Mouse (Mus musculus) gonadal fat pad, adult 2 months (tissue): Measurements from ENCODE around the gene Gm20683. TPM values are rescaled to one million over a fixed set of nuclear protein-coding genes. Genes with fewer than 3 reads are reported as not detected.
"Not testable (repeated sequence)": the region's sequence is repeated elsewhere in the genome, so short reads cannot be mapped to it uniquely, and the experiment has no call there.

Experiments
- DNase-seq: peaks from one replicate; pipeline ENCODE4 v3.0.0-alpha.2; 2012; ENCODE audit warnings: low read depth
- polyA plus RNA-seq: library from polyadenylated mRNA; depleted of rRNA; stranded (reverse); fragments of >200 nt; gene quantifications from 2 replicates; pipeline ENCODE4 v1.2.3, GENCODE M21; 2012

Gm20683 gene
- polyA plus RNA-seq, 1 experiment, result 55.8 TPM

DNA sequence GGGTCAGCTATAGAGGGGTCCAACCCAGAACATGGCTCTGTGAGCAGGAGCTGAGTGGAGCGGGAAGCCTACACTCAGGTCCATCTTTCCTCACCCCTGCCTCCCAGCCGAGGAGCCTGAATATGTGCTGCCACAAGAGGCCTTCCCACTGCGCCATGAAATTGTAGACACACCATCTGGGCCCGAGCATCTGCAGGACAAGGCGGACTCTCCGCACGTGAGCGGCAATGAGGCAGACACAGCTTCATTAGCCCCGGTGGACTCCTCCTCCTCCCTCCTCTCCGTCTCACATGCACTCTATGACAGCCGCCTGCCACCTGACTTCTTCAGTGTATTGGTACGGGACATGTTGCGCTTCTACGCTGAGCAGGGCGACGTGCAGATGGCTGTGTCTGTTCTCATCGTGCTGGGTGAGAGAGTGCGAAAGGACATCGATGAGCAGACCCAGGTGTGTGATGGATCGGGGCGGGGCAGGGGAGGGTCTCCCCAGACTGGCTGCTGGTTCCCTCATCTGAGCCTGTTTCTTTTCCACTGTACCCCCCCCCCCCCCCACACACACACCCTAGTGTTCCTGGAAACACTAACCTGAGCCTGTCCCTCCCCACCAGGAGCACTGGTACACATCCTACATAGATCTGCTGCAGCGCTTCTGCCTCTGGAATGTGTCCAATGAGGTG is 13.9 kb downstream of the Gm20683 start:
- no peak for DNase-seq

DNA sequence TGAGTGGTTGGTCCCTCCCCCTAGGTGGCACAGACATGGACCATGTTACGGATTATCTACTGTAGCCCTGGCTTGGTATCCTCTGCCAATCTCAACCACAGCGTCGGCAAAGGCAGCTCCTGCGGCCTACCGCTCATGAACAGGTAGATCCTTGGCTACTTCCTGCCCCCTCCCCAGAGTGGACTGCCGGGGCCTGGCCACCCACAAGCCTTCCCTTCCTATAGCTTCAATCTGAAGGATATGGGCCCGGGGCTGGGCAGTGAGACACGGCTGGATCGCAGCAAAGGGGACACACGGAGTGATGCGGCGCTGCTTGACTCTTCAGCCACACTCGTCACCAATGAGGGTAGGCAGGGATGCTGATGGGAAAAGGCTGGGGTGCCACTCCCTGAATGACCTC is 14.6 kb downstream of the Gm20683 start:
- no peak for DNase-seq

DNA sequence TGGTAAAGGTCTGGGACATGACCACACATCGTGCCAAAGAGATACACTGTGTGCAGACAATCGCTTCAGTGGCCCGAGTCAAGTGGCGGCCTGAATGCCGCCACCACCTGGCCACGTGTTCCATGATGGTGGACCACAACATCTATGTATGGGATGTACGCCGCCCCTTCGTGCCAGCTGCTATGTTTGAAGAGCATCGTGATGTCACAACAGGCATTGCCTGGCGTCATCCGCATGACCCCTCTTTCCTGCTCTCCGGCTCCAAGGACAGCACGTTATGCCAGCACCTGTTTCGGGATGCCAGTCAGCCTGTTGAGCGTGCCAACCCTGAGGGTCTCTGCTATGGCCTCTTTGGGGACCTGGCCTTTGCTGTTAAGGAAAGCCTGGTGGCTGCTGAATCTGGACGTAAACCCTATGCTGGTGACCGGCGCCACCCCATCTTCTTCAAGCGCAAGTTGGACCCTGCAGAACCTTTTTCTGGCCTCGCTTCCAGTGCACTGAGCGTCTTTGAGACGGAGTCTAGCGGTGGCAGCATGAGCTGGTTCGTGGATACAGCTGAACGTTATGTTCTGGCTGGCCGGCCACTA is 15.5 kb downstream of the Gm20683 start:
- no peak for DNase-seq

DNA sequence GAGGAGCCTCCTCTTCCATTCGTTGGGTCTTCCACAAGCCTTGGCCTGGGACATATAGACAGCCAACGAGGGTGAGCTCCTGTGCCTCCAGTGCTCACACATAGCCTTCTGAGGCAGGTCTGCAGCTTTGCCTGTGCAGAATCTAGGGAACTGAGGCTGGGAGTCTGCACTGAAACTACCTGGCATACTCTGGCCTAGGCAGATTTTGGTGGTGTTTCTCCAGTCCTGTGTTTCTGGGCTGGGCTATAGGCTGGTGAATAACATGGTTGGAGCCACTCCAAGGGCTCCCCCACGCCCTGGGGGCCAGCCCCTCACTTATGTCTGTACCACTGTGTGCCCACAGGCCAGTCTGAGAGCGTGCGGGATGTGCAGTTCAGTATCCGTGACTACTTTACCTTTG is 16.3 kb downstream of the Gm20683 start:
- no peak for DNase-seq

DNA sequence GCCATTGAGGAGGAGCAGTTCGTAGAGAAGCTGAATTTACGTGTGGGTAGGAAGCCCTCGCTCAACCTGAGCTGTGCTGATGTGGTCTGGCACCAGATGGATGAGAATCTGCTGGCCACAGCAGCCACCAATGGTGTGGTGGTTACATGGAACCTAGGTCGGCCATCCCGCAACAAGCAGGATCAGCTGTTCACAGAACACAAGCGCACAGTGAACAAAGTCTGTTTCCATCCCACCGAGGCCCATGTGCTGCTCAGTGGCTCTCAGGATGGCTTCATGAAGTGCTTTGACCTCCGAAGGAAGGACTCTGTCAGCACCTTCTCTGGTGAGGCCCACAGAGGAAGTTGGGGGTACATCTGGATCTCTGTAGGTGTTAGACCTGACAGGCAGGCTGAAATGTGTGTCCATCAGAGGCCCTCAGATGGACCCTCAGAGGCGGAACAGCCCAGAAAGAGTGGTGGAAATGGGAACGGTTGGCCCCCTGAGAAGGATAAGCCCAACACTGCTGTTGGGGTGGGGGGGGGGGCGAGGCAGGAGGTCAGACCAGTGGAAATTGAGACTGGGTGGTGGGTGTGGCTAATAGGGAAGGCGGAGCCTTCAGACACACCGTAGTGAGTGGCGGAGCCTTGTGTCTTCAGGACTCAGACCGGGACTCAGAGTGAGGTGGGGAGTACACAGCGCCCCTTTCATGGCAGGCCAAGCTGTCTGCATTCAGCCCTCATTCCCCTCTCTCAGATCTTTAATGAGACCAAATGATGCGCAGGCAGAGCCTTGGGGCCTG is 17.0 kb downstream of the Gm20683 start:
- DNase-seq, result no peak

DNA sequence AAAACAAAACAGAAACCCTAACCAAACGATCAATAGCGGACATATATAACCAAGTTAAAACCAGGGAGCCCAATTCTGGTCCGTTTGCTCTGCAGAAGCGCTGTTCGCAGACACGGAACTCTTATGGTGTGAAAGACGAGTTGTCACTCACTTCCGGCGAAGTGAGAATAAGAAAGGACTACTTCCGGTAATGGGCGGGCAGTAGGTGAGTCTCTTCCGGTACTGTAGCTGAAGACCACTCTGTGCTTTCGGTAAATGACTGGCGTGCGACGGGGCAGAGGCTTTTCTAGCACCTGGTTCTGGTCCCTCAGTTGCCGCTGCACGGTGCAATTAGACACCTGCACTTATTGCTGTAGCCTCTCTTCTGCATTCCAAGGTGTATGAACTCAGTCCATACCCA is 18.1 kb downstream of the Gm20683 start, which contains the start of gene Wdr24:
TSS of gene Wdr24 (plus strand) at position 176 of the 400 bp plus-strand sequence.
- DNase-seq, result no peak

DNA sequence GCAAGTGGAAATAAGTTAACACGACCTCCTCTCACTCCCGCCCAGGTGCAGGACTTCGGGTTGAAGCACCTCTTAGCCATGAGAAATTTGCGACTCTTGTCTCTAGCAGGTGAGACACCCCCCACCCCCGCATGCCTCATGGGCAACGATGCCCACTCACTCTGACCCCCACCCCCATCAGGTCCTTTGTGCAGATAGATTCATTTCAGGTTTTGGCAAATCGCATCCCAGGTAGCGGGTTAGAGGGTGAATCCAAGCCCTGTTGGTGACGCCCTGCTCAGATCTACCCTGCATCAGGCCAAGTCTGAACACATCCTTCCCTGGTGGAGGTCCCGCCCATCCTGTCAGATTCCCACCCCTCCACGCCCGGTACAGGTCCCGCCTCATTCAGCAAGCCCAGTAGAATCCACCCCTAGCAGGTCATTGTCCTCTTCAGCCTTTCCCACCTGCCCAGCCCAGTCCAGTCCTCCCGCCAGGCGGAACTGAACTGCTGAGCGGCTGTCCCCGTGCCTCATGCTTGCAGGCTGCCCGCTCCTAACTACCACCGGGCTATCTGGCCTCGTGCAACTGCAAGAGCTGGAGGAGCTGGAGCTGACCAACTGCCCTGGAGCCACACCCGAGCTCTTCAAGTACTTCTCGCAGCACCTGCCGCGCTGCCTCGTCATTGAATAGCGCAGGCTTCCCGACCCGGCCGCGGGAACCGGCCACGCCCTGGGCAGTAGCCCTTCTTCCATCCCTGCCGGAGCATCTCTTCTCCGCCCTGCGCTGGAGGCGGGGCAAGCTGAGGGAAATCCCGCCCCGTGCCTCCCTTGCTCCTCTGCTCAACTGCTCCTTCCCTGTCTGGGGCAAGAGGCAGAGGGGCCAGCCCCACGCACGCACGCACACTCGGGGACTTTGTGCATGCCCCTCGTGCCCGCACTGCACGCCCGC is 22.4 kb downstream of the Gm20683 start:
- DNase-seq, result no peak

DNA sequence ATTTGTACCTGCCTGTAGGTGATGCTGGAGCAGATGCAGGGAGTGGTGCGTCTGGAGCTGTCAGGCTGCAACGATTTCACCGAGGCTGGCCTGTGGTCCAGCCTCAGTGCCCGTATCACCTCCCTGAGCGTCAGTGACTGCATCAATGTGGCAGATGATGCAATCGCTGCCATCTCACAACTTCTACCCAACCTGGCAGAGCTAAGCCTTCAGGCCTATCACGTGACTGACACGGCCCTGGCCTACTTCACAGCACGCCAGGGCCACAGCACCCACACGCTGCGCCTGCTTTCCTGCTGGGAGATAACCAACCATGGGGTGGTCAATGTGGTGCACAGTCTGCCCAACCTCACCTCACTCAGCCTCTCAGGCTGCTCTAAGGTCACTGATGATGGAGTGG is 23.9 kb downstream of the Gm20683 start:
- DNase-seq, result no peak

DNA sequence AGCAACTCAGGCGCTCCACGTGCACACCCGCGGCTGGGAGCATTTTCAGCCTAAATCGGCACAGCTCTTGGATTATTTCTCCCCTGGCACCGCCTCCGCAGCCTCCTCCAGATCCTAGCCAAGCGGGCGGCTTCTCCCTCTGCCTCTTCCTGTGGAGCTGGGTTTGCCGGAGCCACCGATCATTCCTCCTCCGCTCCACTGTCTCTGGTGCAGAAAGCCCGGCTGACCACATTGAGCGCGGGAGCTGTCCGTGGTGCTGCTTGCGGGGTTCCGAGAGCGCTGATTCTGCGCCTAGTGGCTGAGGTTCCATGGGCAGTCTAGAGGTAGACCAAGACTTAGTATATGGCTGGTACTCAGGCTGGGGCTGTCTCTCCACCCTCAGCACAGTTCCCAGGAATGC is 28.1 kb downstream of the Gm20683 start:
- no peak for DNase-seq

DNA sequence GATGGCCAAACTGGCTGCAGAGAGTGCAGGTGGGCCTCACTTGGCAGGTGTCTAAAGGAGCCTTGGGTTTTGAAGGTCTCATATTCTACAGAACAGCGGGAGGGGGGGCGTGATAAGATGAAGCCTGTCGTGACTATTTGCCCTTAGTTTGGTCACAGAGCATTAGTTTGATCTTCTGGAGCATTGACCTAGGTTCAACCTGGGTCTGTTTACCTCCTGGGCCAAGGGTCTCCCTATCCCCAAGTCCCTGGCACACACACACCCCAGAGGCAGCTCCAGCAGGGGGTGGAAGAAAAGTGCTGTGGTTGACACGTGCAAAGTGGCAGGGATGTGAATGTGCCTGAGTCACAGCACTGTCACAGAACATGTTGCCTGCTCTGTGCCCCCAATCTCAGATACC is 30.7 kb downstream of the Gm20683 start:
- DNase-seq, result no peak

DNA sequence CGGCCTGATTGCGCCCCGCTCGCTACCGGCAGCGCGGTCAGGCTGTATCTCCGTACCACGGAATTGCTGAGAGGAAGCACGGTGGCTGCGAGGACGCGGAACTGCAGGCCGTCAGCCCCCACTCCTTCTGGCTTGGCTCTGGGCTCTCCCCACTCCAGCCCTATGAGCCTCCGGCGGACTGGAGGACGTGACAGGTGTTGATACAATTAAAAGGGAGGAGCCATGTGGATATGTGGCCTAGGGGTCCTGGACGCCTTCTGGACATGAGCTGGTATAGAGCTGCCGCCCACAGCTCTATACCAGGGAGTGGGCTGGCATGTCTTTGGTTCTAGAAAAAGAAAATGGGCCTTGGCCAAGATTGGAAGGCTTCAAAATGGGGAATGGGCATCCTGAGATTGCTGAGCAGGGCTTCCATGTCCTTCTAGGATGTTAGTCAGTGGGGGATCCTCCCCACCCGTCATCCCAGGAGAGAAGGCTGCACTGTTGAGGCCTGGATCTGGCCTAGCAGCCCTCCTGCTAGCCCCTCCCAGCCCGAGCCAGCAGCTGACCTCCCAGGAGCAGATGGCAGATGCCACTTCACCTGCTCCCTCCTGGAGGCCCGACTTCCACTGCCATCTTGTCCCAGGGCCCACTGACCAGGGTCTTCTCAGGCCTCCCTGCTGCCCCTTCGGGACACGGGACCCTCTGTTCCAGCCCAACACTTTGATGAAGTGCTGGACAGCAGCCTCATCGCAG is 31.8 kb downstream of the Gm20683 start:
- DNase-seq, result no peak

DNA sequence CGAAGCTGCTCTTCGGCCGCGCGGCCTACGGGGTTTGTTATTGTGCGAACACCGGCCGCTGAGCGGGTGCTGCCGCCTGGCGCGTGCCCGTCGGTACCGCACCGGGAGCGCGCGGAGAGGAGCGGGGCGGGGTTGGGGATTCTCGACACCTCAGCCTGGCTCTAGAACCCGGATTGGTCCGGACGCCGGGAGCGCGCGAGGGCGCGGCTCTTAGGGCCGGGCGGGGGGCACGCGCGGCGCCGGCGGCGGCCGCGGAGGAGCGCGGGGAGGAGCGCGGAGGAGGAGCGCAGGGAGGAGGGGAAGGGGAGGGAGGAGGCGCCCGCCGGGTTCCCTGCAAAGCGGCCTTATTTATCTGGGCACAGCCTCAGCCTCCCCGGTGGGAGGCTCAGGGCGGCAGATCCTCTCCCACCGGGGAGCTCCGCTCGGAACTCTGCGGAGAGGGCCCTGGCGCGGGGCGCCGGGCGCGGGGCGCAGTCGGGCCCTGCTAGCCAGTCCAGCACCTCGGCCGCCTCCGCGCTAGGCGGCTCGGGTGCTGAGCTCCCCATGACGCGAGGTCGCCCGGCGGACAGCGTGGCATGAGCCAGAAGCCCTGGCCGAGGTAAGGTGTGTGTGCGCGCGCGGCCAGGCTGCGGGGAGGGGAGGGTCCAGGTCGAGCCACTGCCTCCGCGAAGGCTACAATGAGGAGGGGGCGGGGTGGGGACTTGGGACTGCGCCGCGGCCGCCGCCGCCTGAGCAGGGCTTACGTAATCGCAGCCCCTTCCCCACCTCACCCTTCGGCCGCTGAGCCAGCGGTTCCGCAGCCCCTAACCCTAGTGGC is 32.6 kb downstream of the Gm20683 start, which contains the start of gene Fbxl16:
TSS of gene Fbxl16 (plus strand) at position 297 of the 817 bp plus-strand sequence.
- DNase-seq, result no peak

DNA sequence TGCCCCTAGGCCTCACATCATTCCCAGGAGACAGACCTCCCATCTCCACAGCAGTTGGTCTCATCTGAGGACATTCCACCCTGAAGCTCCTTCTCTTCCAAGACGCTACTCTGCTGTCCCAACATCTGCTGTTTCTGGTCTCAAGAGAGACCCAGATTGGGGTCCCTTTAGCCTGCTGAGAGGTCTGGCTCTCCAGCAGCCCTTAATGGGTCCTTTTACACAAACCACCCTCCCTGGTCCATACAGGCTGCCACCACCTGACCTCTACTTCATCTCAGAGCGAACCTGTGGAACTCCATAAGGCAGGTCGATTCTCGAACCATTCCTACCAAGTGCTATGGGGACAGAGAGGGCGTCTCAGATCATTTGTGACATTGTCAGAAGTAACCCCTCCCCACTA is 33.5 kb downstream of the Gm20683 start:
- no peak for DNase-seq

DNA sequence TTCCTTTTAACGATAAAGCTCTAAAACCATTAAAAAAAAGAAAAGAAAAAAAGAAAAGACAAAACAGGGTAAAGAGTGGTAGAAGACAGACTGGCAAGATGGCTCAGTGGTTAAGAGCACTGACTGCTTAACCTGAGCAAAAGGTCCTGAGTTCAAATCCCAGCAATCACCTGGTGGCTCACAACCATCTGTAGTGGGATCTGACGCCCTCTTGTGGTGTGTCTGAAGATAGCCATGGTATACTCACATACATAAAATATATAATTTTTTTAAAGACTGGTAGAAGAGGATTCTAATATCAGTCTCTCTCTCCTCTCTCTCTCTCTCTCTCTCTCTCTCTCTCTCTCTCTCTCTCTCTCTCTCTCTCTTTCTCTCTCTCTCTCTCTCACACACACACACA is 34.1 kb downstream of the Gm20683 start:
- not testable (repeated sequence) for DNase-seq

DNA sequence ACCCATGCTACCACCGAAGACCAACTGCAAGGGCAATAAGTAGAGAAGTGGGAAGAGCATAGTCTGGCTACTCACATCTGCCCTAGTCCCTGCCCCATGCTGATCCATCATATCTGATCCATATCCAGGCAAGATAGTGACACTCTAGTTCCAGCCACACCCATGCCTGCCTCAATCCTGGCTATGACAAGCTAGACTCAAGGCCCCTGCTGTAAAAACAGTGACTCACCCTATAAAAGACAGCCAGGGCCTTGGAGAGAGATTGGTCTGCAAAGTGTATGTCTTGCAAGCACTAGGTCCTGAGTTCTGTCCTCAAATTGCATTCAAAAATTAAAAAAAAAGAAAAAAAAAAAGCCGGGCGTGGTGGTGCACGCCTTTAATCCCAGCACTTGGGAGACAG is 35.1 kb downstream of the Gm20683 start:
- no peak for DNase-seq

DNA sequence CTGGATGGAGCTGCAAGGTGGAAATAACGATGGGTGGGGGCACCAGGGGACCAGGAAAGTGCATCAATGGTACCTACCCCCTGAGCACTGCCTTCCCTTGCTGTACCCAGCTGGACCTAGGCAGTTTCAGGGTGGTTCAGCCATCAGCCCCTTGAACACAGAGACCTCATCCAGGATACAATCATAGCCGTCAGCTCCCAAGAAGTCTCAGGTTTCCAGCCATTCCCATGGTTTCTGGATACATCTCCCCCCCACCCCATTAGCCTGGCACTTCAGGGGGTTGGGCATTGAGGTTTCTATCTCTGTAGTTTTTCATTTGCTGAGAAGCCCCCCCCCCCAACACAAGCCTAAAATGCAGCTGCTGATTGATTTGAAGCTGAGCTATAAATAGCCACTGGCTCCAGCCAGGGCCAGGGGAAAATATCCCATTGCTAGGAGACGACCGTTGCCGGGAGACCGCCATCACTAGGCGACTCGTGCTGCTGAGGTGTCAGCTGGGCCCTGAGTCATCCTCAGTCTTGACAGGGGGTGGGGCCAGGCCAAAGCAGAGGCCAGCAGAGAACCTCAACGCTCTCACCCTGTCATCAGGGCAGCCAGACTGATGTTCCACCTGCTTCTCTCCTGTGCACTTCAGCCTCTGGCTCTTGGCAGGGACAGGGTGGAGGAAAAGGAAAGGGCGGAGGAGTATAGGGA is 38.6 kb downstream of the Gm20683 start:
- DNase-seq, result no peak

DNA sequence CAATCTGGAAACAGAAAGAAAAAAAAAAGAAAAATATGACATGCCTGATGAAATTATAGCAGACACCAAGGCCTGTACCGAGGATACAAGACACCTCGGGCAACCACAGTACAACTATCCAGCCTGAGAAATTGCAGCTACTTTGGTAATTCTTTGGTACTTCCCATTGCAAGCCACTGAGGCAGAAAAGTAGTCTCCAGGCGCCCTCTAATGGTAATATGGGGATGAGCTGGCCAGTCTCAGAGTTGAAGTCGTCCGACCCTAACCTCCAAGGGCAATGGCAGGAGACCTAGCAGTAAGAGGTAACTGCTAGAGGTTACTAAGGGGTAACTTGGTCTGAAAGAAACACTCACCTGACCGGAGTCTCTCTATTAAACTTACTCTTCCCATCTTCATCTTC is 40.5 kb downstream of the Gm20683 start:
- no peak for DNase-seq

DNA sequence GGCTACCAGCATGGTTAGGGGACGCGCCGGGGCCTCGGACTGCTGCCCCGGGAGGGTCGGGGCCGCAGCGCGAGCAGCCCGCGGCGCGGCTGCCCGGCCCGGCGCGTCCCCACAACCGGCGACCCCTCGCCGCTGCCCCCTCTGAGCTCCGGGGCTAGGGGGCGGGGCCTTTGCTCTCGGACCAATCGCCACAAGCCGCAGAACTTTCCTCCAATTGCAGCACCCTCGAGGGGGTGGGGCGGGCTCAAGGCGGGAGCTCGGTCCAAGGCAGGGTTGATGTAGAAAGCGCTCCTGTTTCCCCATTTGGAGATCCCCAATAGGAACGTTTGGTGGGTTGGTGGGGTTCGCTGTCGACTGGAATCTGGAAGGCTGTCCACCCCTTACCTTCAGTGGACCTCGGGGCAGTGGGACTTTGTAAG is 44.6 kb downstream of the Gm20683 start, which contains the start of gene Metrn:
TSS of gene Metrn (minus strand) at position 186 of the 419 bp plus-strand sequence.
- DNase-seq, result no peak

DNA sequence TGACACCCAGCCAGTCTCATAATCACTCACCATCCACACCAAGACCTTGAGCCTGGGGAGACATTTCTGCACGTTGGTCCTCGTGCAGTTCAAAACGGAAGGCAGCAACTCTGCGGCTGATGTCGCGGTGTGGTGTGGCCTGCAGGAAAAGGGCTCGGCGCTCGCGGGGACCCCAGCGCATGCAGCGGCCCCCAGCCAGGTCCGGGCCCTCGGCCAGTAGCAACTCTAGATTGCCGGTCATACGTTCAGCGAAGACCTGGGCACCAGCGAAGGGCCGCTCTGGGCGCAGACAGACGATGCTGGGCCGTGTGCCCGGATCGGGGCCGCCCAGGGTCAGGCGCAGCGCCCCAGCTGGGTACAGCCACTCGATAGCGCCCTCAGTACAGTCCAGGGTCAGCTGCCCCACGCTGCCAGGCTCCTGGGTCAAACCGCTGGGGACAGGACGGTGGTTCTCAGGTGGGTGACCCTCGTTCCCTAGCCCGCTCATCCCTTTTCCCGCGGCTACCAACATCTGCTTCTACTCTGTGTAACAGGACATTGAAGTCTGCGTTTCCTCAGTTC is 45.3 kb downstream of the Gm20683 start:
- DNase-seq, result no peak
